Mouse (Mus musculus) cerebellum, adult 9-11 months (tissue): Measurements from ENCODE around the gene Abhd8.
A peak's percentile ranks its signal among the peaks of the same experiment; 100 is the strongest.

Source experiments
- DNase-seq: peaks from one replicate; pipeline ENCODE4 v3.0.0; 2022

The Abhd8 gene

GRCm38 (mm10) chr8:71477196-71477845 lies 13.9 kb upstream of the Abhd8 start:
- peak; percentile 71 for DNase-seq

DNA sequence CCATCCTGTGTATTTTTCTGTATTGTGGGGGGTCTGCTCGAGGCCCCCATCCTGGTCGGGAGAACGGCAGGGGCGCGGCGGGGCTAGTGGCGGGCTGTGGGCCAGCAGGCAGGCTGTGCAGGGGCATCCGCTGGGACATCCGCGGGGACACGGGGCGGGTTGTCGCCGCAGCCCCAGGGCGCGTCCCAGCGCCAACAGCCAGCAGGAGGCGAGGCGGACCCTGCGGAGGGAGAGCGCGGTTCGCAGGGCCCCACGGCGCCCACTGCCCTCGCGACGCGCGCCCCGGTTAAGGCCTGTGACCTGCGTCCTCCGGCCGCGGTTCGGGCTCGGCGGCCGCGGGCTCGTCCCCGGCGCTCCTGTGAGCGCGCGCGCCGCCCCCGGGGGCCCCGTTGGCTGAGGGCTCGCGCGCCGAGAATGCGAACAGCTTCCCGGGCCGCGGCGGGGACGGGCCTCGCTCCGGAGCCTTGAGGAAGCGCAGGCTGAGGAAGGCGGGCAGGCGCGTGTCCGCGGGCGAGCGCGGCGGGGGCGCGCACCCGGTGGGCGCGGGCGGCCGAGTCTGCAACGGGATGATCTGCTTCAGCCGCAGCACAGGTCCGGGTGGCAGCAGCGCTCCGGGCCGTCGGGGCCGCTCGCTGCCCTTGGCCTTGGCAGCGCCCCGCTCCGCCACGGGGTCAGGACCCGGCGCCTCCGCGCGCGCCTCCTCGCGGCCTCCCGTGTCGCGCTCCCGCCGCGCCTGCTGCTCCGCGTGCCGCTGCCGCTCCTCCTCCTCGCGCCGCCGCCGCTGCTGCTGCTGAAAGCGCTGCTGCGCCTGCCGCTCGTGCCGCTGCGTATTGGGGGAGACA lies 12.9 kb upstream of the Abhd8 start:
- peak; percentile 90 for DNase-seq

- peak; percentile 70 for DNase-seq
Observed at GRCm38 (mm10) chr8:71475702-71476075, 12.2 kb upstream of the Abhd8 start.

DNA sequence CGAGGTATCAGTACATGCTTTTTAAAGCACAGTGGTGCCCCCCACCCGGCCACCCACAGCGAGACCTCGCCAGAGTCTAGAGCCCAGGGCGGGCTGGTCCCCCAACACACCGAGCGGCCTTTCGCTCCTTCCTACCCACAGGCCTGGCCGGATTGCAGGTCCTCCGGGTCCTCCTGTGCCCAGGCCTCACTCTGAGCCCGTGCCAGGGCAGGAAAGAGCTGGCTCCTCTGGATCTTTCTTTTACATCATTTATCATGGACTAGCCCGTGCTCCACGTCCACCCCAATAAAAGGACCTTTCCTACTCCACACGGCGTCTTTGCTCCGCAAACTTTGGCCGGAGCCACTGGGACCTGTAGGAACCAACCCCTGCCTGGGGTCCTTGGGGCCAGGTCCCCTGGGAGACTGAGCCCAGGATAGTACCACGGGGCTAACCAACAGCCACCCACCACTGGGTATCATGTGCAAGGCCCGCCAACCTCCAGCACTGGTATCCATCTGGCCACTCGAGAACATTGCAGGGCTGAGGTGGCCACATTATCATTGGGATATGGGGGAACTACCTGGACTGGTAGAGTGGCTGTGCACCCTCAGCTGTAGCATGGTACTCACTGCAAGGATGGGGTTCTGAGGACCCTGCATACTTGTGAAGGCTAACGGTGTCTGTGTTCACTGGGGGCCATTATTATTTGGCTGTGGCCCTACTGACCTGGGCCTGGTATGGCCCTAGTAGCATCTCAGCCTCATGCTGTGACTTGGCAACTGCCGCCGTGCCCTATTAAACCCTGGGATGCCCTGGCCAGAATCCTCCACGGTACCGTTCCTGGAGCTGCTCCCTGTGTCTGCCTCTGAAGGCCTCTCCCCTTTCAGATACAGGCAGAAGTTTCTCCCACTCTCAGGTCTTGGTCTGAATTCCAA lies 11.6 kb upstream of the Abhd8 start:
- DNase-seq = peak; percentile 76

DNA sequence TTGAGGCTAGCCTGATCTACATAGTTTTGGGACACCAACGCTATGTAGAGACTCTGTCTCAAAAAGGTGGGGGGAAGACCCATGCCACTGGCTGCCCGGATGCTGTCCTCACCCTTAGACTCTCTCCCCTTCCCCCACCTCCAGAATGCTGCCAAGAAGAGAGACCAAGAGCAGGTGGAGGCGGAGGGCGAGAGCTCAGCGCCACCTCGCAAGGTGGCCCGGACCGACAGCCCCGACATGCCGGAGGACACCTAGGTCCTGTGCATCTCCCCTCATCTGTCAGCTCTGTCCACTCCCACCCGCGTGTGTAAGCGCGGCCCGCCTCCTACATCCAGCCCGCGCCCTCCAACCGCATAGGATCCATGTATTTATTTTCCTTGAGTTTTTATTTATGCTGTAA lies 10.9 kb upstream of the Abhd8 start:
- DNase-seq = peak; percentile 63

DNA sequence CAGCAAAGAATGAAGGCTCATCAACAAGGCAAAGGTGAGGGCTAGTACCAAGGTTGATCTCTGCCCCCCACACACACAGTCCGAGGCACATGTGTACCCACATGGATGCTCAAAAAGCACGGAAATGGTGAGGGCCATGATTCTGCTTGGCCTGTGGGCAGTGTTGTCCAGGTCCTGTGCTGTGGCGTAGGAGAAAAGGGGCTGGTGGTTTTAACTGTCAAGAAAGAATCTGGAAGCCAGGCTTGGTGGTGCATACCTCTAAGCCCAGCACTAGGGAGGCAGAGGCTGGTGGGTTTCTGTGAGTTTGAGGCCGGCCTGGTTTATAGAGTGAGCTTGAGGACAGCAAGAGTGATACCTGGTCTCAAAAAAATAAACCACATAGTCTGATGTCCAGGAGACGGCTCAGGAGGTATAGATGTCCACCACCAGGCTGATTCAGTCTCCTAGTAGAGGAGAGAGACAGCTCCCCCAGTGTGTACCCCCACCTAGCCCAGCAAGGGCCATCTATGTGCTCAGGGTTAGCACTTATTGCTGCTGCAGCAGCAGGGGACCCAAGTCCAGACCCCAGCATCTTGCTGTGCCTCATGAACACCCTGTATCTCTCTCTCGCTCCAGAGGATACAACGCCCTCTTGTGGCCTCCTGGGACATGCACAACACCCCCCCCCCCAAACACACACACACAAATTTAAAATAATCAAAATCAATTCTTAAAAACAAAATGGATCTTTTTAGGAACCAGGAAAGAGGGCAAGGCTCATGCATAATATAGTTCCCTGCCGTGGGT lies 9.3 kb upstream of the Abhd8 start:
- peak; percentile 37 for DNase-seq

GRCm38 (mm10) chr8:71471861-71472260 lies 8.4 kb upstream of the Abhd8 start:
- DNase-seq = peak; percentile 53

GRCm38 (mm10) chr8:71470913-71471255 lies 7.4 kb upstream of the Abhd8 start:
- peak; percentile 61 for DNase-seq

DNA sequence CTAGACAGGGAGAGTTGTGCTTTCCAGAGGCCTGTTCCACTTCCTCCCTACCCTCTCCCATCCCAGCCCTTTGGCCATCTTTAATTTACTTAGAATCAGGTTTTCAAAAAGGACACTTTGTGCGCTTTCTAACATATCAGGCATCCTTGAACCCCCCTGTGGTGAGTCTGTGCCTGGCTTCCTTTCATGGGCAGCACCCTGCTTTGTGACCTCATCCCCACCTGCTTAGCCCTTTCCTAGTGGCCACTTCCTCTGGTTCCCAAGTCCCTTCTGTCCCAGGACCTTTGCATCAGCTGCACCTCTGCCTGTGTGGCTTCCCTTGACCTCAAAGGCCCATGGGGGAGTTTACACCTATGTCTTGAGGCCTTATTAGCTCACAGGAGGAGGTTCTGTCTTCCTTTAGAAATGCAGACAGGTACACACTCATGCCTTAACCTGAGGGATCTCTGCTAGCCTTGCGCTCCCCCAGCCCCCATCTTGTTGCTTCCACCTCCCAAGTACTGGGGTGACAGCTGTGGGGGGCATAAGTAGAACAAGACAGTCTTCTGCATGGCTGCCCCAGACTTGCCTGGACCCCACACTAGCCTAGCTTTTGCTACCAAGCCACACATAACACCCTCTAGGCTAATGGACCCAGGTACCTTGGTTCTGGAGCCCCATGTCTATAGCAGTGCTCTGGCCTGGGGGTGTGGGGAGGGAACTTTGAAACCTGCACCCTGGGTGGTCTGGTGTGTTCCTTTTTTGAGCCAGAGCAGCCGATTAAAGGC lies 6.9 kb upstream of the Abhd8 start:
- peak; percentile 62 for DNase-seq

DNA sequence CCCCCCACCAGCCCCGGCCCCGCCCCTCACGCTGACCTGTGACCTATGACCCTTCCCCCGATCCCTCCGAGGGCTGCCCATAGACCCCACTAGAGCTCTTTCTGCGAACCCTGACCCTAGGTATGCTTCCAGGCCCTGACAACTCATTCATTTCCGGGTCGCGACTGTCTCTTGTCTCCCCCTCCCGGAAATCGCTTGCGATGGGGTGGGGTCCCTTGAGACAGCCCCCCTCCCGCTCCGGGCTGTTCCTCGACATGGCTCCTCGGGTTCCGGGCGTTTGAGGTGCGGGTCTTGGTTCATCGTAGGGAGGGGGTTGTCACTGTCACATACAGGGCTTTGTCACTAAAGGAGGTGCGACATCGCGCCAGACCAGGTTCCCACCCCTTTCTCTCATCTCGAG lies 6.0 kb upstream of the Abhd8 start:
- DNase-seq = peak; percentile 84

GRCm38 (mm10) chr8:71468916-71469315 lies 5.5 kb upstream of the Abhd8 start, which contains the start of gene Dda1:
Gene Dda1 (plus strand): TSS chr8:71469199.
- peak; percentile 99 for DNase-seq

GRCm38 (mm10) chr8:71468001-71468400 lies 4.5 kb upstream of the Abhd8 start:
- DNase-seq = peak; percentile 62

- DNase-seq = peak; percentile 53
Observed at GRCm38 (mm10) chr8:71467201-71467600, 3.7 kb upstream of the Abhd8 start.

- peak; percentile 69 for DNase-seq
Observed at GRCm38 (mm10) chr8:71466198-71466597, 2.7 kb upstream of the Abhd8 start.

- peak; percentile 59 for DNase-seq
Observed at GRCm38 (mm10) chr8:71465733-71466132, 2.3 kb upstream of the Abhd8 start.

DNA sequence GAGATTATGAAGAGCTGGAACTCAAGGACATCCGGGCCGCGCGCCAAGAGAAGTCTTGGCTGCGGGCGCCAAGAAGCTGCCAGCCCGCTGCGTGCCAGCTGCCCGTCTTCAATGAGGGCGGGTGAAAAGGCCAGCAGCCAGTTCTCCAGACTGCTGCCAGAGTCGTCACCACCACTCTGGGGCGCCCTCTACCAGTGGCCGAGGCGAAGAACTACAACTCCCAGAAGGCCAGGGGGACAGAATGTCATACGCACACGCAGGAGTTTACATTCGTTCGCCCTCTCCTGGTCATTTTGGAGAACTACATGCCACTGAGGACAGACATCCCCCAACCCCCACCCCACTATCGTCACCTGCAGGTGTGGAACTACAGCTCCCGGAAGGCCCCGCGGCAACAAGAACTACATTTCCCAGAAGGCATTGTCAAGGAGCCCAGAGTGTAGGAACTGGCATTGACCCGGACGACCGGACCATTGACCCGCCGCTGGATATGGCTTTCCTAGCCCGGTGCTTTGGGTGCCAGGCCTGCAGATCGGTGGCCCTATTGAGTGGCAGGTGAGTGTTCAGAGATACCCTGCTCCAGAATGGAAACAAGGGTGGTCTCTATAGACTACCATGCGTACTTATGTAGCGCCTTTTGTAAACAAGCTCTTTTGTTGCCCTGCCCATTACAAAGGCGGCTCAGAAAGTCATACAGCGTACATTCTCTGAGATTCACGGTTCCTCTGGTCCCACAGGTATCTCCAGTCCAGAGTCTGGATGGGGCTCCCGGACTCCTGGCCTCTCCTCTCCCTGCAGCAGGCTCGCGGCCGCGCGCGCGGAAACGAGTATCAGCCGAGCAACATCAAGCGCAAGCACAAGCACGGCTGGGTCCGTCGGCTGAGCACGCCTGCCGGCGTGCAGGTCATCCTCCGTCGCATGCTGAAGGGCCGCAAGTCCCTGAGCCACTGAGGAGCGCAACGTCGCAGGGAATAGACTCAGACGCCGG lies 1.4 kb upstream of the Abhd8 start, which contains the start of gene Mrpl34:
Gene Mrpl34 (plus strand): TSS at position 447 of the 988 bp plus-strand sequence.
- DNase-seq = peak; percentile 100

- DNase-seq = peak; percentile 85
Observed at GRCm38 (mm10) chr8:71462786-71463185, 669 bp downstream of the Abhd8 start.

DNA sequence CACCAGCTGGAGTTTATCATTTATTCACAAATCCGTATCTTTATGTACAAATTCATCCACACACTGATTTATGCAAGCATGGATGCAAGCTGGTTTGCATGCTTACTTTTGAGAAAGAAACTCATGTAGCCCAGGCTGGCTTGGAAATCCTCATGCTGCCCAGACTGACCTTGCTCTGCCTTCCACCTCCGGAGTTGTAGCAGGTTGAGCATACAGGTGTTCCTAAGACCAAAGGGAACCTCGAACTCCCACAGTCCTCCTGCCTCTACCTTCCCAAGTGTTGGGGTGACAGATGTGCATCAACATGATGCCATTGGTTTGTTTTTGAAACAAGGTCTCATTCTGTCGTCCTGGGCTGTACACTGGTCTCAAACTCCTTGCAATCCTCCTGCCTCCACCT lies 1.3 kb downstream of the Abhd8 start:
- no peak for DNase-seq

GRCm38 (mm10) chr8:71461152-71461840 lies 2.2 kb downstream of the Abhd8 start:
- peak; percentile 72 for DNase-seq

DNA sequence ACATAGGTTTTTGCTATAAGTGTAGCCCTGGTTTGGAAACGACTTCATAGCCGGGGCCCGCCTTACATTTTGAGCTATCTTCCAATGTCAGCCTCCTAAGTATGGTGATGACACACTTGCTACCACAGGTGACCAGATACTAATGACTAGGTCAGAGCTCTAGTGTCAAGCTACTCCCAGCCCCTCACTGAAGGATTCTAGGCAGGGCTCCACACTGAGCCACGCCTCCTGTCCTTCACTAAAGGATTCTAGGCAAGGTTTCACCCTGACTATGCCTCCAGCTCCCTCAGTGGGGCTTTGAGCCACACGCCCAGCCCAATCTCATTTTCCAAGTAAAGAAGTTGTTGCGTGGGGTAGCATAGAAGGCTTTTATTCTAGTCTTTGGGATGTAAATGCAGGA lies 2.7 kb downstream of the Abhd8 start:
- DNase-seq = no peak
